Mouse (Mus musculus) ES-Bruce4 (cell line): ENCODE measurements around the gene Osbpl2. TPM values are rescaled to one million over a fixed set of nuclear protein-coding genes. Genes with fewer than 3 reads are reported as not detected.

Experiments
- H3K27ac ChIP-seq: 2 replicates; pipeline ENCODE4 v1.5.1; 2012; ENCODE audit warnings: low read length, inconsistent platforms; ENCODE audit not compliant: insufficient read depth
- H3K27me3 ChIP-seq: 2 replicates; pipeline ENCODE4 v1.6.1; 2012; ENCODE audit warnings: mild to moderate bottlenecking, low read length, inconsistent platforms; ENCODE audit not compliant: control insufficient read depth, poor library complexity, insufficient read depth, severe bottlenecking
- H3K36me3 ChIP-seq: 2 replicates; pipeline ENCODE4 v1.6.1; 2012; ENCODE audit warnings: inconsistent platforms, mild to moderate bottlenecking, low read length, moderate library complexity; ENCODE audit not compliant: control insufficient read depth, poor library complexity, insufficient read depth, severe bottlenecking
- H3K4me1 ChIP-seq: one replicate; pipeline ENCODE4 v1.8.1; 2011; ENCODE audit warnings: low read length; ENCODE audit not compliant: control insufficient read depth, insufficient read depth
- H3K4me3 ChIP-seq: 2 replicates; pipeline ENCODE4 v1.5.1; 2011; ENCODE audit warnings: low read depth, mild to moderate bottlenecking, low read length
- H3K9ac ChIP-seq: 2 replicates; pipeline ENCODE4 v1.6.1; 2012; ENCODE audit warnings: low read depth, mild to moderate bottlenecking, inconsistent platforms; ENCODE audit not compliant: poor library complexity, severe bottlenecking
- H3K9me3 ChIP-seq: replicated peaks from 2 replicates; pipeline ENCODE4 v1.6.1; 2012; ENCODE audit warnings: mild to moderate bottlenecking, low read length, inconsistent platforms; ENCODE audit not compliant: control insufficient read depth, poor library complexity, insufficient read depth, severe bottlenecking
- CTCF ChIP-seq: IDR thresholded peaks from one replicate; pipeline ENCODE4 v1.8.1; 2011; ENCODE audit warnings: low read depth, low read length
- EP300 ChIP-seq: IDR thresholded peaks from 2 replicates; pipeline ENCODE4 v1.6.1; 2011; ENCODE audit warnings: low read depth, low read length; ENCODE audit not compliant: insufficient read depth
- POLR2A ChIP-seq: IDR thresholded peaks from one replicate; pipeline ENCODE4 v1.8.1; 2011; ENCODE audit warnings: low read length; ENCODE audit not compliant: insufficient read depth
- polyA plus RNA-seq: library from polyadenylated mRNA; stranded (reverse); fragments of >200 nt; gene quantifications from 2 replicates; pipeline ENCODE4 v1.2.4, GENCODE M21; 2011; ENCODE audit warnings: low read depth; ENCODE audit not compliant: missing spikeins, insufficient read depth, insufficient read length

Osbpl2 gene
- polyA plus RNA-seq, 1 experiment, result 18.9 TPM

GRCm38 (mm10) chr2:180197323-180198037 lies 78.4 kb downstream of the Osbpl2 start:
- Histone ChIP-seq H3K9ac (no peak overlapping the region), H3K9me3 (no peaks in the 10 kb centered on the region), H3K4me1 (no peaks in the 10 kb centered on the region), H3K27me3 (no peaks in the 10 kb centered on the region), H3K4me3 (no peak overlapping the region), H3K27ac (no peak overlapping the region), H3K36me3 (peaks cover 60% of the 10 kb centered on the region)
- TF ChIP-seq CTCF, result no peak

- Histone ChIP-seq H3K9me3 (no peaks in the 10 kb centered on the region), H3K4me3 (no peak overlapping the region), H3K9ac (no peak overlapping the region), H3K27ac (no peak overlapping the region), H3K36me3 (peaks cover 56% of the 10 kb centered on the region), H3K27me3 (no peaks in the 10 kb centered on the region), H3K4me1 (no peaks in the 10 kb centered on the region)
- TF ChIP-seq CTCF, result no peak
- no peak for TF ChIP-seq EP300
- TF ChIP-seq POLR2A, result no peak
These were observed 79.7 kb downstream of the Osbpl2 start for GRCm38 (mm10) chr2:180198782-180199181.

GRCm38 (mm10) chr2:180200681-180201080 lies 81.6 kb downstream of the Osbpl2 start:
- Histone ChIP-seq H3K27me3 (no peaks in the 10 kb centered on the region), H3K4me3 (no peak overlapping the region), H3K9me3 (no peaks in the 10 kb centered on the region), H3K9ac (no peak overlapping the region), H3K4me1 (no peaks in the 10 kb centered on the region), H3K36me3 (peaks cover 46% of the 10 kb centered on the region), H3K27ac (no peak overlapping the region)
- TF ChIP-seq CTCF (no peak), EP300 (no peak), POLR2A (no peak)

GRCm38 (mm10) chr2:180201303-180201702 lies 82.2 kb downstream of the Osbpl2 start:
- Histone ChIP-seq H3K27me3 (no peaks in the 10 kb centered on the region), H3K9me3 (no peaks in the 10 kb centered on the region), H3K4me1 (no peaks in the 10 kb centered on the region), H3K27ac (no peak overlapping the region), H3K36me3 (peaks cover 45% of the 10 kb centered on the region), H3K9ac (no peak overlapping the region), H3K4me3 (no peak overlapping the region)
- TF ChIP-seq EP300 (no peak), CTCF (no peak), POLR2A (no peak)

- Histone ChIP-seq H3K4me3 (no peak overlapping the region), H3K9me3 (no peaks in the 10 kb centered on the region), H3K36me3 (peaks cover 48% of the 10 kb centered on the region), H3K4me1 (no peaks in the 10 kb centered on the region), H3K9ac (no peak overlapping the region), H3K27me3 (no peaks in the 10 kb centered on the region), H3K27ac (no peak overlapping the region)
- no peak for TF ChIP-seq CTCF
- TF ChIP-seq POLR2A, result no peak
- no peak for TF ChIP-seq EP300
These were observed 83.2 kb downstream of the Osbpl2 start for GRCm38 (mm10) chr2:180202263-180202662.

- H3K4me3 ChIP-seq, result no peak overlapping the region
- no peak overlapping the region for H3K27ac ChIP-seq
- no peaks in the 10 kb centered on the region for H3K27me3 ChIP-seq
- TF ChIP-seq CTCF, result no peak
- no peak for TF ChIP-seq EP300
- no peak for TF ChIP-seq POLR2A
- no peaks in the 10 kb centered on the region for H3K4me1 ChIP-seq
- H3K9ac ChIP-seq, result no peak overlapping the region
- no peaks in the 10 kb centered on the region for H3K9me3 ChIP-seq
- peaks cover 46% of the 10 kb centered on the region for H3K36me3 ChIP-seq
These were observed 83.7 kb downstream of the Osbpl2 start for GRCm38 (mm10) chr2:180202805-180203204.
